Mouse (Mus musculus) liver (tissue): ENCODE measurements around the gene Zfp622.
A peak's percentile ranks its signal among the peaks of the same experiment; 100 is the strongest.
"Not testable (repeated sequence)": the region's sequence is repeated elsewhere in the genome, so short reads cannot be mapped to it uniquely, and the experiment has no call there.

ENCODE experiments used
- DNase-seq: peaks from one replicate; pipeline ENCODE4 v3.0.0-alpha.2; 2020; ENCODE audit warnings: mixed read lengths

The Zfp622 gene

DNA sequence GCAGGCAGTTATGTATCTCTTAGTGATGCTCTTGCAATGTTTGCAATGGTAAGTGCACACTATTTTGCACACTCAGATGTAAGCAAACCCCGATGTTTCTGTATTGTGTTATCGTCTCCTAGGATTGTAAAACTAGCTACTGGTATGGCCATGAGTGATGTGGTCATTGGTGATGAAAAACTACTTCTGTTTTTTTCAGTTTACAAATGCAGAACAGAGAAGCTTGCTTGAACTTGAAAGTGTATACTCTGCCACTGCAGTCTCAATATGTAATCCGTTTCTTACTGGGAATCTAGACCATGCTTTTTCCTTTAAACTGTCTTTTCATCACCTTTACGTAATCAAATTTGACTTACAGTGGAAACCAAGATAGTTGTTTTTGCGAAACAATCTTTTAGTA lies 11.4 kb upstream of the Zfp622 start:
- DNase-seq, result no peak

DNA sequence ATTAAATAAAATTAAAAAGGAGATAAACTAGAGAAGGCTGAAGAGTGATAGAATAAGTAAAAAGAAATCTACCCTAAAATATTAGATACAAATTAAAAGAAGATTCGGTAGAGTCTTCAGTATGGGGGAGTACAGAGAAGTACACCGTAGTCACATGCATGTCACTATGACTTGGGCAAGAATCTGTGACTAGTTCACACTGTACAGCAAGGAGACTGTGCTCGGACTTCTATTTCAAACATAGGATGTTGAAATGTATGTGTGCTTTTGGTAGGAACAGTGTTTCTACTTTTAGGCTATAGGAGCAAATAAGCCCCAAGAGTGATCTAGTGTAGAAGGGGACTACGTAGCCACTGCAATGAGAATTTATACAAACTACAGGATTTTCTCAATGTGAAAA lies 9.8 kb upstream of the Zfp622 start:
- DNase-seq, result no peak

DNA sequence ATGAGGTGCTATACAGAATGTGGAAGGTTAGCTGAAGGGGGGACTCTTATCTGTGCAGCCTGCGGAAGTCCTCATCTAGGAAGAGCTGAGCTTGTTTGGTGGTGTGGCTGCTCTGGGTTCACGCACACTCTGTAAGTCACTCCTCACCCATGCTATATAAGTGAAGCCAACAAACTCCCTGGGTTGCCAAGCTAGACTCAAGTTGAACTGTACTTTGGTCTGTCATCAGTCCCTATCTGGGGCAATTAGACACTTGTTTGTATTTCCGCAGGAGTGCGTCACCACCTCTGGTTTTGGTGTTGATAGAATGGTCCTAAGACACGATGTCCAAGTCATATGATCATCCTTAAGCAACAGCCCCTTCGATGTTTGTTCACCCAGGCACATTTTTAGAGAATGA lies 8.4 kb upstream of the Zfp622 start:
- no peak for DNase-seq

DNA sequence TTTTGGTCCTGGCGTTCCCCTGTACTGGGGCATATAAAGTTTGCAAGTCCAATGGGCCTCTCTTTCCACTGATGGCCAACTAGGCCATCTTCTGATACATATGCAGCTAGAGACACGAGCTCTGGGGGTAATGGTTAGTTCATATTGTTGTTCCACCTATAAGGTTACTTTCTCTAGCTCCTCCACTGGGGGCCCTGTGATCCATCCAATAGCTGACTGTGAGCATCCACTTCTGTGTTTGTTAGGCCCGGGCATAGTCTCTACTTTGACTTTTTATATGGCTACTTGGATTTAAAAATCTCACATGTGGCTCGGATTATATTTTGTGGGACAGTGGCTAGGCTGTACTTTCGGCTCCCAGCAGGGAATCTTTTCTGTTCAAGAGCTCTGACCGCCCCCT lies 552 bp upstream of the Zfp622 start:
- not testable (repeated sequence) for DNase-seq

DNA sequence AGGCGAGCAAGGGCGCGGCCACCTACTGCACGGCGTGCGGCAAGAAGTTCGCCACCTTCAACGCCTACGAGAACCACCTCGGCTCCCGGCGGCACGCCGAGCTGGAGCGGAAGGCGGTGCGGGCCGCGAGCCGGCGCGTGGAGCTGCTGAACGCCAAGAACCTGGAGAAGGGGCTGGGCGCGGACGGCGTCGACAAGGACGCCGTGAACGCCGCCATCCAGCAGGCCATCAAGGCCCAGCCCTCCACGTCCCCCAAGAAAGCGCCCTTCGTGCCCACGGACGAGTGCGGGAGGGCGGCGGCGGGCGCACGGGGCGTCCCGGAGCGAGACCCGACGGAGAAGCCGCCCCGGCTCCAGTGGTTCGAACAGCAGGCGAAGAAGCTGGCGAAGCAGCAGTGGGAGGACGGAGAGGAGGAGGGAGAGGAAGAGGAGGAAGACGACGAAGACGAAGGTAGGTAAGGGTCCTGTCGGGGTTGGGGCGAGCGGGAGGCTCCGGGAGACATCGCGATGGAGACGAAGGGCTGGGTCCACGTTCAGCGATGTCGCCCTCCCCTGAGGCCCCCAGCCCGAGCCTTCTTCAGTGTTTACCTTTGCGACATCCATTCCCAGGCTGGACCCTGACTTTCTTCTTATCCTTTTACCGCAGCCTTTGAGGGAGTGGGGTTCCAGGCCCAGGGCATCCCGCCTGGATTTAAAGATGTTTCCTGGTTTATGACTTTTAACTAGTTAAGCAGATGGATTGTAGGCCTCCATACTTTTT lies 747 bp downstream of the Zfp622 start:
- DNase-seq, result peak; percentile 50

DNA sequence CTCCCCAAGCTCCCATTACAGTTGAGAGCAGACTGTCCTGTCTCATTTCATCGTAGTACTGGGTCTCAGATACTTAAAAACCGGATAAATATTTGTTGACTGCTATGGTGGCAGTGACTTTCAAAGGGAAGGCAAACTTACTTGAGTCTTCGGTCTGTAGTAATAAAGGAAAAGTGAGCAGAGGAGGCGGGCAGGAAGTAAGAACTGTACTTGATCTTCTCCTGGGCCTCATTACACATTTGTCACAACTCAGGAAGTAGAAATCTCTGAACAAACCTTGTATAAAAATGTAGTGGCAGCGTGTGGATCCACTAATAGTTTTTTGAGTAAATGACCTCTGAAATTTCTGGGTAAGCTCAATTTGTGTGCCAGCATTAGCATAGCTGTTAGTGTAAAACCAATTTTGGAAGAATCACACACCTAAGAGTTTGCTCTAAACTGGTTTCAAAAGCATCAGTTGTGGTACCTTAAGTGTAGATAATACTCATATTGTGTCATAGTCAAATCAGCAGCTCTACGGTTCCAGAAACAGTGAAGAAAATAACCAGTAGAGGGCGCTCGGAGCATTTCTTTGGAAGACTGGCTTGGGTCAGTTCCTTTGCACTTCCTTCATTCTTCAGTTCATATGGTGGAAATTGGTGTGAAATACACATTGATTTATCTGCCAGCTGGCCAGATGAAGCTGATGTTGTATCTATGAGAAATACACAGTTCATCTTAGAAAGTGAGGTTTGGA lies 9.0 kb downstream of the Zfp622 start:
- DNase-seq, result peak; percentile 30

DNA sequence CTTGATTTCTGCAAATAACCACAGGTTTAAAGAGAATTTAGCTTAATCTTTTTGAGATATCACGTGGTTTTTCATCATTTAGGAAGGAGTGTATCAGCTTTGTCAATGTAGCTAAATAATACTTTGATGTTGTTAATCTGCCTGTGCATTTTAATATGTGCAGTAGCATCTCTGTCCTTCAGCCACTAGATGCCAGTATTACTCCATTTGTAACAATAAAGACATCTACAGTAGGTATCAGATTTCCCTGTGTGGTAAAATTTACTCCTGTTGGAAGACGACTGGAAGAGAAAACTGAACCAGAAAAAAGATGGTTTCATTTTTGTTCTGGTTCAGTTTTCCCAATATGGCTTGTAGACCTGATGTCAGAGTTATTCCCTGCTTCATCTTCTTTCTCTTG lies 11.4 kb downstream of the Zfp622 start:
- no peak for DNase-seq

DNA sequence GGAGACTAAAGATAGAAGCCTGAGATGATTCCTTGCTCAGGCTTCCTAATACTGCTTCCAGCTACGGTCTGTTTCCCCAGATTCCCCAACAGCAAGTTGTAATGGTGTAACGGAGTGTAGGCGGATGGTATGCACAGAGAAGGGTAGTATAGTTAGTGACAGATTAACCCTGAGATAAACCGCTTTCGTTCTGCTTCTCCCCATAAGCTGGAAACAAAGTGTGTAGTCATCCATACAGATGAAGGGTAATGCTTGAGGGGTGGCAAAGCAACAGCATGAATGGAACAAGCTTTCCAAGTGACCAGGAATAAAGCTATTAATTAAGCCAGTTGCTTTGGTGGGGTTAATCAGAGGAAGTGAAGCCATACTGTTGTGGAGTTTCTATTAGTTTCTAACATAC lies 15.4 kb downstream of the Zfp622 start:
- not testable (repeated sequence) for DNase-seq

DNA sequence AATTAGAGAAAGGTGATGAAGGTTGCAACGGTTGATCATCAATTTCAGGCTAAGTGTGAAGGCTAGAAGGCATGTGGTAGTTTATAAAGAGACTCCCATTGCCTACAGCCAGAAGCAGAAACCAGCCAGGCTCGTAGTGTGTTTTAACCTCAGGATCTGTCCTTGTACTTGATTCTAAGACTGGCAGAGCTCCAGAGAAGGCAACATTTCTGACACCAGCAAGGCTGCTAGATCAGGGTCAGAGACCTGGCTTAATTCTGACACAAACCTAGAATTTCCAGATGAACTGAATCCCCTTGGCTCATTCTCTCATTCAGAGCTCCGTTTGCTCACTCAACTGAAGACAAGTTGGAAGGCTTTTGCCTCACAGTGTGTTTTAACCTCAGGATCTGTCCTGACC lies 24.5 kb downstream of the Zfp622 start:
- DNase-seq, result no peak

DNA sequence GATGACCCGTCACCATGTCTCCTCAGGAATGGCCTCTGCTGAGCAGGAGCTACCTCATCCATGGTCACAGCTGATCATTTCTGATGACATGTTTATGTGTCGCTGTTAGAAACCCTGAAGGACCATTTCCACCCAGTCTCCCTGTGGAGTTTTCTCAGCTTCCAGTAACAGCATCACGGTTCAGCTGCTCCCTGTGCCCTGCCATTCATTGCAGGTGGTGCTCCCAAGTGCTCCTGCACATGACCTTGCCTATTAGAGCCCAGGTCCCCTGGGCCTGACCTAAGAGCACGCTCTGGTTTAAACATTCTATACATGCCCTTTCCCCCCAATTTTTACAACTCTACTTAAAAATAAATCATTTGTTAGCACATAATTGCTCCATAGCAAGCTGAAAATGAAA lies 28.7 kb downstream of the Zfp622 start:
- no peak for DNase-seq

DNA sequence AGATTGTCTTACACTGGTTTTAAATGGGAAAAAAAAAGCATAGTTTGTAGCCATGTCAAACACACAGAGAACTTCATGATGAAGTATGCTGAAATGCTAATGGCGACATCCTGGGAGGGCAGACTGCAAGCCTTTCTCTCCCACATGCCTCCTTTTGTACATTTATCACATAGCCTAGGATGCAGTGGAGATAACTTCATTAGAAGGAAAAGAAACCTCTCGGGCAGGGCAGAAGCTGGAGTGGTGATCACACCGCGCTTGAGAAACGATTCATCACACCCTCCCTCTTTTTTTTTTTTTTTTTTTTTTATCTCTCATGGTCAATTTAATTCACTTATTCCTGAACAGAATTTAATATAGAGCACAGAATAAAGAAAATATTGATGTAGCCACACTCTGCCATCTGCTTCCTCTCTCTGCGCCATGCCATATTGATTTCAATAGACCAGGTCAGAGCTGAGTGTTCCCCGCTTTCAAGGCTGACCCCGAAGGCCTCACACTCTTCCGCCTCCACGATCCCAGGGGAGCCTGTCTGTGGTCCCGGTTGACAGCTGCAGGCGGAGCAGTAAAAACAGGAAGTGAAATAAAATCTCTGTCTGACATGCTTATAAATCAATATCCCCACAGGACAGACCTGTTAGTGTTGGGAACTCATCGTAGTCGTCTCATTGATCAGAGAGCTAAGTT lies 32.0 kb downstream of the Zfp622 start:
- peak; percentile 6 for DNase-seq

DNA sequence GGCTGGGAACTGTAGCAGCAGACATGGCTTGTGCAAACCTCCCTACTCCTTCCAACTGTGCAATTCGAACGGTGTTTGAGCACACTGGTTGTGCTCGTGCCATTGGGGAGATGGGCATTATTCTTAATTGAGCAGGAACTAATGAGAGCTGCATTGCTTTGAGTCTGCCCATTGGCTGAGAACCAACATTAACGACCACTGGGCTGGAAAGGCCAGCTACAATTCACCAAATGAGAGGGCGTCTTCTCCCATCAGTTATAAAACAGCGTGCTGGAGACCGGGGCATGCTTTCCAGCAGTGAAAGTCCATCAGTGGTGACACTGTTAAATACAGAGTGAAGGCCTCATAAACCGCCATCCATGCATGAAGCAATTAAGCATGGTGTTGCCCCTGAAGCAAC lies 37.6 kb downstream of the Zfp622 start:
- DNase-seq, result no peak

DNA sequence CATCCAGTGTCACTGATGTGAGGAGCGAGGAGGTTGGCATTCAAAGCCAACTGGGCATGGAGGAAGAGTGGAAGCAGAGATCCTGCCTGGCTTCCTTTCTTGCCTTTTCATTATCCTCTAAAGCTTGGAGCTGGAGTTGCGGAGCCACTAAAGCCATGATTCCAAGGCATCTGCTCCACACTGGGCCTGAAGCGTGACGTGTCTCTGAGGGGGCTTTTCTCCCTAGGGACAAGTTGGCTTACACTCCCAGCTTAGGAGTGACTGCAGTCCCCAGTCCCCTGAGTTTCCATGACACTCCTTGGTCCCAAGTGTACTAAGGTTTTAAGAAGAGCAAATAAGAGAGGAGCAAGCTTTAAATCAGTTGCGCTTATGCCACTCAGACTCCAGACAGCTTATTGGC lies 38.5 kb downstream of the Zfp622 start:
- DNase-seq, result no peak

DNA sequence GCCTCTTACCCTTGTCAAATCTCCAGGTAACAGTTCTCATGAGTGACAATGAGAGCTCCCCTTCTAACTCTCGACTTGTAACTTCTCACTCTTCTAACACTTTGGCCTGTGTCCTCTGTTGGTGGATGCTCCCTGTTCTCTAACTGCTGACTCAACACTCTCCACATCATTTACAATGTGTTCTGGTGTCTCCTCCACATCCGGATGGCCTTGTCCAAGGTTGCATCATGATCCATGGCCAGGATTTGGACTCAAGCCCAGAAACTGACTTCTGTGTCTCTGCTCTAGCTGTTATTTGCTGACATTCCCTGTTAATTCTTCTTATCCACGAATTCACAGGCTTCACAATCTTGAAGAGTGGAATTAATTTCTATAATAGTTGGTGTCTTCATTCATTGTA lies 47.5 kb downstream of the Zfp622 start:
- DNase-seq, result no peak

DNA sequence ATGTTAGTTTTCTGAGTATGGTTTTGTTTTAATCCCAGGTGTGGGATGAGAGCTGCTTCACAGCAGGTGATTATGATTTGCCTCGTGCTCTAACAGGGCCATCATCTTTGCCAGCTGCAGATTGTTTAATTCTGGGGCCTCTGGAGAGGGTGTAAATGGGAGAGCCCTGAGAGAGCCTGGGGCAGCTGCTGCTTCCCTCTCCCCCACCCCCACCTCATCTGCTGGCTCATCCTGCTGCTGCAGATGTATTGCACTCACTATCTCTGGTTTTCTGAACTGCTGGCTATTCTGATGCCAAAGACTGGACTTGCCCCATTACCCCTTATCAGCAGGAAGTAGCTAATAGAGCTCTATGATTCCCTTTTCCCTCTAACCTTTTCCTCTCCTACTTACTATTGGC lies 56.4 kb downstream of the Zfp622 start:
- DNase-seq, result no peak

DNA sequence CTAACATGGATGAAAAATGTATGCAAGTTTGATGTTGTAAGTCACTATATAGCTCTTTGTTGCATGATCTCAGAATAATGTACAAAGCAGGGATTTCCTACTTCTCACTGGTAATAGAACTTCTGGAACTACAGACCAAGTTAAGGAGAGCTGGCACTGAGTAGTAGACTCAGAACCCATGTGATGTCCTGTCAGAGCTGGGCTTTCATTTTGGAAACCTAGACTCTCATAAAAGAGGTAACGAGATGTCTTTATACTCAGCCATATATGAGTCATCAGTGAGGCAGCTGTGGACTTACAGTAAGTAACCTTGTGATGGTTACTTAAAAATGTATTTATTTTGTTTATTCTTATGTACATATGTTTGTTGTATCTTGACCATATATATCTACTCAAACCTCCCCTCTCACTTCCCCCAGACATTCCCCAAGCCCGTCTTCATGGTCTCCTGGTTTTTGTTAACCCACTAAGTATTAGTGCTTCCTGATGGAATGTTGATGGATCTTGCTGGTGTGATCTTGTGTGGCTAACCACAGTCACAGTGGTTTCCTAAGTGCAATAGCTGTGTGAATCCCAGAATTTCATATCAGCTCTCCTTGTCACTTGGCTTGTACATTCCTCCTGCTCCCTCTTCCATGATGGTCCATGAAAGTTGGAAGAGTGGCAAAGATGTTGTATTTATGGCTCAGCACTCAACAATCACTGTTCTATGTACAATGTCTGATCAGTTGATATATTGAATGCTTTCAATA lies 57.2 kb downstream of the Zfp622 start:
- DNase-seq, result no peak
